8 mouse cellular contexts compared by ENCODE assay signal in the genomic region with DNA sequence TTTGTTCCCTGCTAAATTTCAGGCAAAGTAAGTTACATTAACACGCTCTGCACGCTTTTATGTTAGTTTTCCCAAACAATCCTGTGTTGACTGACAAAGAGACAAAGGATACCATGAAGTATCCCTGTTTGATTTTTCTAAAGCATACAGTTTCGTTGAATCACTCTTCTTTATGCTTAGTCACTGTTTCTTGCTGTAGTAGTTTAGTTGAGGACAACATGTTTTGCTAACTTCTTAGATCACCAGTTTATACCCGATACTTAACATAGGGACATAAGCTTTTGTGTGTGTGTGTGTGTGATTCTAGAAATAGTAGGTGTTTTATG. TPM values are rescaled to one million over a fixed set of nuclear protein-coding genes. Genes with fewer than 3 reads are reported as not detected.
DNase-seq lines count a peak whose midpoint lies in the region; ATAC-seq and TF ChIP-seq lines count a peak whose summit lies in the region.

No protein-coding gene starts in this region.

- H3K4me2 ChIP-seq in midbrain, embryonic 12.5 days (replicated peaks) = peak overlapping the region; percentile 90

- H3K9ac ChIP-seq in midbrain, embryonic 12.5 days (replicated peaks) = peak overlapping the region; percentile 93

- peak overlapping the region; percentile 80; the same call in 1 of the 2 replicates for H3K4me3 ChIP-seq in kidney, adult 2 months (ENCODE audit: insufficient read depth, low read depth, low read length)
- H3K4me3 ChIP-seq in hindbrain, embryonic 10.5 days = peak overlapping the region; percentile 94
- H3K4me3 ChIP-seq in midbrain, embryonic 12.5 days = peak overlapping the region; percentile 80

- no peak for TF ChIP-seq CTCF in kidney, adult 2 months (conservative IDR thresholded peaks at IDR 0.05; ENCODE audit: insufficient read depth, insufficient read length, low read depth, low read length)

- no peak overlapping the region for H3K27ac ChIP-seq in kidney, adult 2 months (ENCODE audit: insufficient read depth, low read depth, low read length)
- peak overlapping the region; percentile 99 for H3K27ac ChIP-seq in hindbrain, embryonic 10.5 days
- peak overlapping the region; percentile 96 for H3K27ac ChIP-seq in midbrain, embryonic 12.5 days (replicated peaks)

- H3K27me3 ChIP-seq in kidney, adult 2 months (replicated peaks; ENCODE audit: control insufficient read depth, insufficient read depth, low read length) = no peaks in the 10 kb centered on the region
- no peaks in the 10 kb centered on the region for H3K27me3 ChIP-seq in hindbrain, embryonic 10.5 days (ENCODE audit: insufficient read depth, poor library complexity, severe bottlenecking)
- H3K27me3 ChIP-seq in midbrain, embryonic 12.5 days = no peaks in the 10 kb centered on the region

- H3K9me3 ChIP-seq in hindbrain, embryonic 10.5 days = no peaks in the 10 kb centered on the region
- 0 out of 2 replicates have a peak, but pooled peaks cover 2% of the 10 kb centered on the region for H3K9me3 ChIP-seq in midbrain, embryonic 12.5 days

- no peaks in the 10 kb centered on the region for H3K4me1 ChIP-seq in kidney, adult 2 months (ENCODE audit: control insufficient read depth, insufficient read depth, low read length)
- peaks cover 11% of the 10 kb centered on the region; the same call in 1 of the 2 replicates for H3K4me1 ChIP-seq in hindbrain, embryonic 10.5 days (replicated peaks)
- H3K4me1 ChIP-seq in midbrain, embryonic 12.5 days = peaks cover 4% of the 10 kb centered on the region; the same call in 1 of the 2 replicates

- DNase-seq in kidney, adult 2 months = no peak
- DNase-seq in kidney, postnatal 10 days = no peak
- DNase-seq in adipocyte (ENCODE audit: low spot score) = peak; percentile 50
- no peak for DNase-seq in hindbrain, embryonic 10.5 days (ENCODE audit: low spot score)
- no peak for DNase-seq in layer of hippocampus, postnatal 36 days
- DNase-seq in spleen, postnatal 14 days (ENCODE audit: low spot score in 2 of 2) = no peak
- DNase-seq in left cerebral cortex, adult 11 months (ENCODE audit: low spot score) = no peak

- TF ChIP-seq POLR2A in kidney, adult 2 months (IDR thresholded peaks at IDR 0.05; ENCODE audit: low read depth, low read length) = no peak

- WGBS in kidney, adult 2 months = 2% methylated on average over 4 of the region's 4 CpGs
- 2% methylated on average over 4 of the region's 4 CpGs for WGBS in hindbrain, embryonic 10.5 days
- WGBS in midbrain, embryonic 12.5 days = 1% methylated on average over 4 of the region's 4 CpGs

- H3K36me3 ChIP-seq in kidney, adult 2 months (ENCODE audit: control insufficient read depth, insufficient read depth, low read length) = no peaks in the 10 kb centered on the region
- H3K36me3 ChIP-seq in hindbrain, embryonic 10.5 days = peaks cover 10% of the 10 kb centered on the region
- no peaks in the 10 kb centered on the region for H3K36me3 ChIP-seq in midbrain, embryonic 12.5 days

- ATAC-seq in midbrain, embryonic 12.5 days (ENCODE audit: low FRiP score, low read depth) = no peak

RNA-seq across cellular contexts. Expression of gene Fbxo30, which starts 1.1 kb away (rescaled TPM):
- 2.2 and 3.0 TPM in 2 replicates for polyA plus RNA-seq in kidney, adult 2 months (2012; rRNA removed)
- 35.5 and 48.4 TPM in 2 replicates for polyA plus RNA-seq in hindbrain, embryonic 10.5 days (2016; fragmentation: Nextera tagmentation; extraction: Ambion mirVana)
- 51.0 and 53.5 TPM in 2 replicates for polyA plus RNA-seq in midbrain, embryonic 12.5 days (2016; fragmentation: Nextera tagmentation; extraction: Ambion mirVana)
- 10 to 100 TPM; 10.1 to 10.3 TPM for total RNA-seq in layer of hippocampus, postnatal 36 days (2021)
